In the genomic region with DNA sequence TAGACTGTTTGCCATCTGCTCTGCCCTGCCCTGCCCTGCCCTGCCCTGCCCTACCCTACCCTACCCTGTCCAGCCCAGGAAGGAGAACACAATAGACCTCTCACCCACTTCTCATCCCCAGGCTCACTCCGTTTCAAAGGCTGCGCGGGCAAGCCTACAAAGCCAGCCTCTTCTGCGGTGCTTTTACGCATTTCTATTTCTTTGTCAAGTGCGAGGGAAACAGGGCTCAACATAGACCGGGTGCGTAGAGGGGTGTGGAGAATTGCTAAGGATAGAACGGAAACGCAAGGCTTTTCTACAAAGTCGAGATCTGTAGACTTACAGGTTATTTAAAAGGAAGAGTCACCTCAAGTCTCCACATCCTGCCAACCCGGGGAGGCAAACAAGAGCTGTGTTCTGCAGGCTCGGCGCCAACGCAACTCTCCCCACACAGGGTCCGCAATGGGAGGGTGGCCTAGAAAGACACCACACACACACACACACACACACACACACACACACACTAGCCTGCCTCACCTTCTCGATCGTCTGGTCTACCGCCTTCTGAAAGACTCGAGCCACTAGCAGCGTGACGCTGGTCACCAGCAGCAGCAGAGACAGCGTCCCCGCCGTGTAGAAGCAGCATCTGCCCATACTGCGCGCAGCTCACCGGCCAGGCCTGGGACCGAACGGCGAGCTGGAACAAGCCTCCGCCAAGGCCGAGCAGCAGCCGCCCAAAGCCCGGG, we compare ENCODE assay signal across 8 mouse cellular contexts. TPM values are rescaled to one million over a fixed set of nuclear protein-coding genes. Genes with fewer than 3 reads are reported as not detected.
DNase-seq lines count a peak whose midpoint lies in the region; ATAC-seq and TF ChIP-seq lines count a peak whose summit lies in the region.

No protein-coding gene starts in this region.

- 0 out of 2 replicates have a peak, but pooled peaks cover 3% of the 10 kb centered on the region for H3K36me3 ChIP-seq in forebrain, embryonic 14.5 days (ENCODE audit: control insufficient read depth, insufficient read depth, low read length)
- no peaks in the 10 kb centered on the region for H3K36me3 ChIP-seq in hindbrain, embryonic 14.5 days (replicated peaks; ENCODE audit: control insufficient read depth, insufficient read depth)
- peaks cover 4% of the 10 kb centered on the region for H3K36me3 ChIP-seq in liver, adult 2 months (ENCODE audit: control insufficient read depth, insufficient read depth, low read length)
- no peaks in the 10 kb centered on the region for H3K36me3 ChIP-seq in midbrain, embryonic 14.5 days (ENCODE audit: control insufficient read depth, insufficient read depth, low read length)

- peaks cover 45% of the 10 kb centered on the region for H3K79me2 ChIP-seq in liver, adult 2 months (ENCODE audit: control insufficient read depth, insufficient read depth, low read length)

- peak; percentile 82 for ATAC-seq in forebrain, embryonic 14.5 days
- peak; percentile 84 for ATAC-seq in hindbrain, embryonic 14.5 days (ENCODE audit: low FRiP score)
- ATAC-seq in midbrain, embryonic 14.5 days (ENCODE audit: low FRiP score, low TSS enrichment) = peak; percentile 84

- H3K4me2 ChIP-seq in forebrain, embryonic 14.5 days (ENCODE audit: low read length) = peak overlapping the region; percentile 78
- peak overlapping the region; percentile 57 for H3K4me2 ChIP-seq in hindbrain, embryonic 14.5 days (replicated peaks)
- peak overlapping the region; percentile 69 for H3K4me2 ChIP-seq in midbrain, embryonic 14.5 days (ENCODE audit: low read length)

- H3K27me3 ChIP-seq in forebrain, embryonic 14.5 days (replicated peaks; ENCODE audit: control insufficient read depth, insufficient read depth, low read length) = no peaks in the 10 kb centered on the region
- H3K27me3 ChIP-seq in hindbrain, embryonic 14.5 days (ENCODE audit: control insufficient read depth, insufficient read depth, low read length) = no peaks in the 10 kb centered on the region
- no peaks in the 10 kb centered on the region for H3K27me3 ChIP-seq in liver, adult 2 months (ENCODE audit: control insufficient read depth, insufficient read depth, low read length)
- no peaks in the 10 kb centered on the region for H3K27me3 ChIP-seq in midbrain, embryonic 14.5 days (ENCODE audit: control insufficient read depth, insufficient read depth, low read length)

- peak overlapping the region; percentile 86 for H3K4me3 ChIP-seq in forebrain, embryonic 14.5 days (ENCODE audit: low read depth, low read length)
- peak overlapping the region; percentile 64 for H3K4me3 ChIP-seq in hindbrain, embryonic 14.5 days (replicated peaks; ENCODE audit: low read length)
- H3K4me3 ChIP-seq in liver, adult 2 months (ENCODE audit: insufficient read depth, low read depth, low read length) = peak overlapping the region; percentile 90
- H3K4me3 ChIP-seq in midbrain, embryonic 14.5 days (replicated peaks; ENCODE audit: low read depth, low read length) = peak overlapping the region; percentile 89

- H3K4me1 ChIP-seq in forebrain, embryonic 14.5 days (ENCODE audit: control insufficient read depth, insufficient read depth, low read length) = peaks cover 20% of the 10 kb centered on the region
- peaks cover 23% of the 10 kb centered on the region for H3K4me1 ChIP-seq in hindbrain, embryonic 14.5 days (replicated peaks; ENCODE audit: control insufficient read depth, insufficient read depth, low read length)
- peaks cover 29% of the 10 kb centered on the region for H3K4me1 ChIP-seq in liver, adult 2 months (ENCODE audit: control insufficient read depth, insufficient read depth, low read length)
- H3K4me1 ChIP-seq in midbrain, embryonic 14.5 days (ENCODE audit: control insufficient read depth, insufficient read depth, low read length) = peaks cover 17% of the 10 kb centered on the region

- H3K9me3 ChIP-seq in forebrain, embryonic 14.5 days (replicated peaks; ENCODE audit: control insufficient read depth, low read length) = no peaks in the 10 kb centered on the region
- no peaks in the 10 kb centered on the region for H3K9me3 ChIP-seq in hindbrain, embryonic 14.5 days (ENCODE audit: control insufficient read depth, low read length)
- H3K9me3 ChIP-seq in midbrain, embryonic 14.5 days (ENCODE audit: control insufficient read depth, low read length) = no peaks in the 10 kb centered on the region

- WGBS in forebrain, embryonic 14.5 days = under 1% methylated on average over 35 of the region's 35 CpGs
- WGBS in hindbrain, embryonic 14.5 days = under 1% methylated on average over 35 of the region's 35 CpGs
- under 1% methylated on average over 35 of the region's 35 CpGs for WGBS in liver, adult 2 months
- under 1% methylated on average over 35 of the region's 35 CpGs for WGBS in midbrain, embryonic 14.5 days

- peak overlapping the region; percentile 97 for H3K9ac ChIP-seq in forebrain, embryonic 14.5 days (ENCODE audit: low read length)
- peak overlapping the region; percentile 89 for H3K9ac ChIP-seq in hindbrain, embryonic 14.5 days
- H3K9ac ChIP-seq in liver, adult 2 months (ENCODE audit: low read depth, low read length) = peak overlapping the region; percentile 94
- peak overlapping the region; percentile 97 for H3K9ac ChIP-seq in midbrain, embryonic 14.5 days (replicated peaks; ENCODE audit: low read length)

- peak; percentile 25 to 44 for DNase-seq in layer of hippocampus, adult 8-10 months (ENCODE audit: low spot score in 2 of 2)
- no peak for DNase-seq in layer of hippocampus, postnatal 10 days (ENCODE audit: low spot score in 2 of 2)
- peak; percentile 80 for DNase-seq in adipocyte (ENCODE audit: low spot score)
- peak; percentile 74 for DNase-seq in forebrain, embryonic 14.5 days (ENCODE audit: low spot score)
- peak; percentile 65 for DNase-seq in hindbrain, embryonic 14.5 days (ENCODE audit: low spot score)
- peak; percentile 77 for DNase-seq in liver, adult 2 months (ENCODE audit: extremely low read depth, low read depth, low spot score)
- peak; percentile 76 for DNase-seq in midbrain, embryonic 14.5 days
- DNase-seq in thymus, postnatal 10 days (ENCODE audit: low spot score in 2 of 2) = peak; percentile 69 to 73

- no peak for TF ChIP-seq CTCF in liver, adult 2 months (IDR thresholded peaks at IDR 0.05; ENCODE audit: low read depth, low read length)

- peak overlapping the region; percentile 99 for H3K27ac ChIP-seq in forebrain, embryonic 14.5 days (ENCODE audit: low read depth, low read length)
- H3K27ac ChIP-seq in hindbrain, embryonic 14.5 days = peak overlapping the region; percentile 98
- H3K27ac ChIP-seq in liver, adult 2 months (replicated peaks; ENCODE audit: insufficient read depth, low read depth, low read length) = peak overlapping the region; percentile 93
- peak overlapping the region; percentile 99 for H3K27ac ChIP-seq in midbrain, embryonic 14.5 days (replicated peaks; ENCODE audit: low read depth, low read length)

- peak; percentile 50; the same call in 1 of the 2 replicates for TF ChIP-seq POLR2A in liver, adult 2 months (IDR thresholded peaks at IDR 0.05; ENCODE audit: extremely low read depth, insufficient read depth, low read length)

RNA-seq across cellular contexts. Expression of a gene that starts 1.8 kb away (rescaled TPM):
- total RNA-seq in layer of hippocampus, adult 8-10 months (2022) = 100 to 1,000 TPM in 2 of 4 experiments, 10 to 100 TPM in 2; 97.4 to 114 (median 102) TPM
- total RNA-seq in layer of hippocampus, postnatal 10 days (2021) = 10 to 100 TPM; 96.3 to 98.5 TPM
- polyA plus RNA-seq in forebrain, embryonic 14.5 days (2014; fragmentation: Nextera tagmentation; extraction: Ambion mirVana) = 23.9 and 26.0 TPM in 2 replicates
- 18.9 and 20.2 TPM in 2 replicates for polyA plus RNA-seq in hindbrain, embryonic 14.5 days (2014; fragmentation: Nextera tagmentation; extraction: Ambion mirVana)
- 112 and 122 TPM in 2 replicates for total RNA-seq in liver, adult 2 months (2014; rRNA removed)
- 28.5 and 32.4 TPM in 2 replicates for polyA plus RNA-seq in liver, adult 2 months (2012; rRNA removed)
- 21.0 and 28.2 TPM in 2 replicates for polyA plus RNA-seq in midbrain, embryonic 14.5 days (2014; fragmentation: Nextera tagmentation; extraction: Ambion mirVana)

RNA-seq across cellular contexts. Expression of a gene that starts 50.0 kb away (rescaled TPM):
- 1 to 10 TPM in 1 of 4 experiments, under 1 TPM in 3; 0.66 to 1.0 (median 0.91) TPM for total RNA-seq in layer of hippocampus, adult 8-10 months (2022)
- under 1 TPM; 0.30 to 0.80 TPM for total RNA-seq in layer of hippocampus, postnatal 10 days (2021)
- polyA plus RNA-seq in forebrain, embryonic 14.5 days (2014; fragmentation: Nextera tagmentation; extraction: Ambion mirVana) = 0.63 and 0.66 TPM in 2 replicates
- polyA plus RNA-seq in hindbrain, embryonic 14.5 days (2014; fragmentation: Nextera tagmentation; extraction: Ambion mirVana) = 1.3 TPM in 2 replicates
- total RNA-seq in liver, adult 2 months (2014; rRNA removed) = 30.3 and 36.6 TPM in 2 replicates
- polyA plus RNA-seq in liver, adult 2 months (2012; rRNA removed) = 9.5 and 9.8 TPM in 2 replicates
- polyA plus RNA-seq in midbrain, embryonic 14.5 days (2014; fragmentation: Nextera tagmentation; extraction: Ambion mirVana) = 0.34 and 0.85 TPM in 2 replicates

Comparison
In these comparisons a context has a peak if more than half of its experiments do, and no peak if none do; other contexts are left out.
1. DNase-seq: peak in layer of hippocampus, adult 8-10 months (2 of 2), adipocyte (single experiment), forebrain, embryonic 14.5 days (single experiment), hindbrain, embryonic 14.5 days (single experiment), liver, adult 2 months (single experiment), midbrain, embryonic 14.5 days (single experiment) and thymus, postnatal 10 days (2 of 2); none in layer of hippocampus, postnatal 10 days (0 of 2).
2. Peak in every context shown above with its lines, with median percentiles within 50 percentile points of each other: ATAC-seq, H3K27ac ChIP-seq, H3K4me2 ChIP-seq, H3K4me3 ChIP-seq and H3K9ac ChIP-seq.